Mouse (Mus musculus) megakaryocyte, embryonic 14.5 days (primary cell): ENCODE data around the gene Sult1e1.

ENCODE experiments used
- FLI1 ChIP-seq: IDR thresholded peaks from 2 replicates; pipeline ENCODE4 v1.6.1; 2012; ENCODE audit warnings: low read length, inconsistent platforms, mixed read lengths
- GATA1 ChIP-seq: IDR thresholded peaks from 3 replicates; pipeline ENCODE4 v1.6.1; 2012; ENCODE audit warnings: mixed read lengths, low read length, inconsistent platforms, borderline replicate concordance

- TF ChIP-seq GATA1 (no peak), FLI1 (no peak)
Measured at GRCm38 (mm10) chr5:87572781-87573180, 18.6 kb downstream of the Sult1e1 start.
